Mouse (Mus musculus) lung, postnatal 4 days (tissue): ENCODE measurements around the gene Abr.

Experiments
- DNase-seq, 2 experiments: peaks; one replicate each; pipeline ENCODE4 v3.0.0; 2021

Abr gene

GRCm38 (mm10) chr11:76622152-76622565, at the start of gene Abr:
TSS of gene Abr (minus strand) at chr11:76622314.
- peak; percentile 57 to 61 for DNase-seq

DNA sequence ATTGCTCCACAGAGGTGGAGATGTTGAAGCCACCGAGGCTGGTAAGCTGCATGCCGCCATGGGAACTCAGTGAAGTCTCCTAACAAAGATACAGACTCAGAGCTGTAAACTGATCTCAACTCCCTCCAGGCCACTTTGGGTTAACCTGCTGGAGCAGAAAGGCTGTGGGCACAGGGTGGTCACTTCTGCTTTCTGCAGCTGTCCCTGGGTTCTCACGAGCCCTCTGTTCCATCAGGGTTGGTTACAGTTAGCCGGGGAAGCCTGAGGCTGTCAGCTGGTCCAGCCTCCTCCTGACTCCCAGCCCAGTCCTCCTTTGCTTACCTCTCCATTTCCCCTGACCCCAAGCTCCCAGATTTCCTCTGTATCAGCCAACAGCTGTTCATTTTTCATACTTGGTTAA, 45.7 kb upstream of the Abr start:
- no peak for DNase-seq

GRCm38 (mm10) chr11:76666002-76666649, 44.0 kb upstream of the Abr start:
- no peak for DNase-seq

DNA sequence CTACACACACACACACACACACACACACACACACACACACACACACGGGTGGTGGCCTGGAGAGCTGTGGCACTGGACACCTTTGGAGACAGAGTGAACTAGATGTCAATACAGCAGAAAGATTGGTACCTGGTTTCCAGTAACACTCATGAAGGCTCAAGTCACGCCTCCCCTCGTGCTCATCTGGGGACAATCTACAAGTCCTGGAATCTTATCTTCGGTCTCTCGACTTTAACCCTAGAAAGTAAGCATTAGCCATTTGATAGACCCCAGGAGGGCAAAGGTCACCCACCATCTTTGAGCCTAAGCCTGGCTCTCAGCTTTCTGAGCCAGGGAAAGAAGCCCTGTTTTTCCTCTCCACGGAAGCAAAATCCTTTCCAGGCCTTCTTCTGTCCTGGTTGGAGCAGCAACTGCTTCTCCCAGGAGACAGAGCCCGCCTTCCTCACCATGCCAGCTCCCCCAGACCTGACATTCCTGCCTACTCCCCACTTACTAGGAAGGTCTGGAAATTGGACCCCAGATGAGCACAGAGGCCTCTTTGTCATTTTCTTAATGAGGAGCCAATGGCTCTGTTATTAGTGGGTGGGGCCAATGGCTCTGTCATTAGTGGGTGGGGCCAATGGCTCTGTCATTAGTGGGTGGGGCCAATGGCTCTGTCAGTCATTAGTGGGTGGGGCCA, 39.8 kb upstream of the Abr start:
- no peak for DNase-seq

GRCm38 (mm10) chr11:76659138-76659930, 37.2 kb upstream of the Abr start:
- no peak for DNase-seq

GRCm38 (mm10) chr11:76657450-76657970, 35.4 kb upstream of the Abr start:
- DNase-seq: no peak

DNA sequence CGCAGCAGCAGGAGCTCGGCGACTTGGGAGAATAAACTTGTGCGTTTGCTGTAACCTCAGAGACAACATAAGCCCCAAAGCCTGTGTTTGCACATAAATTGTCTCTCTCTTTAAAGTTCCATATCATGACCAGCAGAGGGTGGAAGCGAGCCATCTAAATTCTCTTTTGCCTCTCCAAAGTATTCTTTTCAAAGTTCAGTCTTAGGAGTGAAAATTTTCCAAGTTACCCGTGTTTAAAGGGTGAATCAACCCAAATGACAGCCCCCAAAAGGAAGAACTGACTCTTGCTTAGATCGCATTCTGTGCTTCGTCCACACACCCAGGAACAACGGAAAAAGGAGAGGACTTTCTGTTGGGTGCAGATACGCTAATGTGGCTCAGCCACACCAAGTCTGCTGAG, 33.0 kb upstream of the Abr start:
- peak in 1 of 2 experiments; percentile 62 for DNase-seq

- no peak for DNase-seq
Measured at GRCm38 (mm10) chr11:76652838-76653334, 30.8 kb upstream of the Abr start.

- DNase-seq: no peak
Measured at GRCm38 (mm10) chr11:76650862-76651560, 28.9 kb upstream of the Abr start.

- peak; percentile 66 to 79 for DNase-seq
Measured at GRCm38 (mm10) chr11:76647500-76647899, 25.4 kb upstream of the Abr start.

- no peak for DNase-seq
Measured at GRCm38 (mm10) chr11:76647062-76647461, 24.9 kb upstream of the Abr start.

- peak; percentile 85 to 91 for DNase-seq
Measured at GRCm38 (mm10) chr11:76645955-76646354, 23.8 kb upstream of the Abr start.

- DNase-seq: no peak
Measured at GRCm38 (mm10) chr11:76645036-76645435, 22.9 kb upstream of the Abr start.

DNA sequence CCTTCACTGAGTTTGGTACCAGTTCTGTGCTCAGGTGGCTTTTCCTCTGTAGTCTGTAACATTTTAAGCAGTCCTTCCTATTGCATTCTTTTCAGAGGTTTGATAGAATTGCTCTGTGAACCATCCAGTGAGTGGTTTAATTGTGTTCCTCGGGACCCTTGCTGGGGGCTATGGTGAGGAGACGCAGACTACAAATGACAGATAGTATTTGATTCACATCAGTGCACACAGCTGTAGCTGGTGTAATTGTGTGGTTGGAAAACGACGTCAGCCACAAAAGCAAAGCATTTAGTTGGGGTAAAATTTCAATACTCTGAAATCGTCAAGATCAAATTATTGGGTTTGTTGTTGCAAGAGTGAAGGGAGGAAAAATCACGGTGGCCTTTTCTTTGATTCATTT, 22.1 kb upstream of the Abr start:
- no peak for DNase-seq

GRCm38 (mm10) chr11:76640231-76640630, 18.1 kb upstream of the Abr start:
- DNase-seq: no peak

DNA sequence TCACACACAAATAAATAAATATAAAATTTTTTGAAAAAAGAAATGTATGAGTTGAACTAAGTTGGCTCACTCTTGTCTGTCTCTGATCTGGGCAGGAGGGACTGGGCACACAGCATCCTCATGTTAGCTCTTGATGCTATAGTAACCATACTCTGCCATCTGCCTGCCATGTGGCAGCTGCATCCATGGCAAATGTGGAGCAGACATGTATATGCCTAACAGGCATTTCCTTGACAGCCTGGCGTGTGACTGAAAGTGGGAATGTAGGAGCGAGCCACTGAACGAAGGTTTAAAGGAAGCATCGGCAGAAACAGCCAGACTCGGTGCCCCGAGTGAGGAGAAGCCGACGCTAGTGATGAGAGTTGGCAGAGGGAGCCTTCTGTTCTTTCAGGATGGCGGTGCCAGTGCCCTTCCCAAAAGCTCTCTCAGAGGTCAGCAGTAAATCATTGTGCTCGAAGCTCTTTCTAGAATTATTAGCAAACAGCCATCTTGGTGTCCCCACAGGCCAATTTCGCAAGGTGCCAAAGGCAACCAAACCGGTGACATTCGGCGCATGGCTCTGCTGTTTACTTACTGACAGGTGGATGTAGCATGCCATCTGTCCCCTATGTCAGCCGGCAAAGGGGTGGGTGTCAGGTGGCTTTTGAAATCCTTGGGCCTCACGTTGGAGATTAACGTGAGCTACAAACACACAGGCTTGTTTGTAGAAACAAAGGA, 17.3 kb upstream of the Abr start:
- DNase-seq: no peak

DNA sequence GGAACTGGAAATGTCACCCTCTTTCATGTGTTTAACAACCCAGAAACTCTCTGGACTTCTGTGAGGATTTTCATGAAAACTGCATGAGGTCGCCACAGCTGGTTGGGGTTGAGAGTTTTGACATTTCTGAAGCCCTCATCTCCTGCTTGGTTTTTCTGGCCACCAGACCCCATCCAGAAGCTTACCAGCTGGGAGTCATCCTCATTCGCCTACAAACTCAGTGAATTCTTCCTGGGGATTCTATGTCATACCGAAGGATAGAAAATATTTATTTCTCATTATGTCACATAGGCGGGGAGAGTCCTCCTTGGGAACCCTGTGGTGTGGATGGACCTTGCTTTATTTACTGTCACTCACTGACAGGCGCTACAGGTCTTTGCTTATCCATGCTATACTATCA, 8.4 kb upstream of the Abr start:
- DNase-seq: peak; percentile 9 to 29

DNA sequence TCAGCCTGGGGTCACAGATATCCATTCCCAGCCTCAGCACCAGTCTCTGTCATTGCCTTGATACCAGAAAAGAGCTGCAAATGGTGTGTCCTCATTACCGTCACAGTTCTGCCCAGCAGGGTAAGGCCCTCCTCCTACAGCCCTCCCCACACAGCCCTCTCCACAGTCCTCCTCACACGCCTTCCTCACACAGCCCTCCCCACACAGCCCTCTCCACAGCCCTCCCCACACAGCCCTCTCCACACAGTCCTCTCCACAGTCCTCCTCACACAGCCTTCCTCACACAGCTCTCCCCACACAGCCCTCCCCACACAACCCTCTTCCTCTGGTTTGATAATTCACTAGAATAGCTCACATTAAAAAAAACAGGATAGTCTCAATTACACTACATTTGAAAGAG, 7.9 kb upstream of the Abr start:
- DNase-seq: no peak

DNA sequence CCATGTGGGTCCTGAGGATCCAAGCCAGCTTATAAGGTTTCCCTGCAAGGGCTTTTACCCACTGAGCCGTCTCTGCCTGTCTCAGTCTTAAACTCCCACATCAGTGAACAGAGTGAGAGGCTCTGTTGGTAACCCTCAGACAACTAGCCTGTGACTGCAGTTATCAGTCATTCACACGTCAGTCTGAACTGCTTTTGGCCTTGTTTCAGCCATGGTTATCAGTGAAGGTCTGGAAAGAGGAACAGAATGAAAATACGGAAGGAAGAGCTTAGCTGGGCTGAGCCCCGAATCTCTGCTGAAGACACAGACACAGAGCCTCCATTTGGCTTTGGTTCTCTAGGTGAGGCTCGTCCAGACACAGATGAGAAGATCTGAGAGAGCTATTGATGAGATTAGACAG, 6.5 kb upstream of the Abr start:
- DNase-seq: peak in 1 of 2 experiments; percentile 9

DNA sequence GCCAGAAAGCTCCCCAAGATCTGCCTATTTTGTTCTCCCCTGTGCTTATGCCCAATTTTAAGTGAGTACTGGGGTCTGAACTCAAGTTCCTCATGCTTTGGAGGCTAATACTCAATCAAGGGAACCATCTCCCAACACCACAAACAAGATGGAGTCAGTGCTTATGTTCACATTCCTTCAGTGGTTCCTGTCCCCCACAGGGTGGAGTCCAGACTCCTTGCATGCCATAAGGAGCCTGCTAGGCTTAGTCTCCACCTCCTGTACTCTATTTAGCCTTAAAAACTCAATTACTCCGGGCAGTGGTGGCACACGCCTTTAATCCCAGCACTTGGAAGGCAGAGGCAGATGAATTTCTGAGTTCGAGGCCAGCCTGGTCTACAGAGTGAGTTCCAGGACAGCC, 2.8 kb upstream of the Abr start:
- DNase-seq: no peak

DNA sequence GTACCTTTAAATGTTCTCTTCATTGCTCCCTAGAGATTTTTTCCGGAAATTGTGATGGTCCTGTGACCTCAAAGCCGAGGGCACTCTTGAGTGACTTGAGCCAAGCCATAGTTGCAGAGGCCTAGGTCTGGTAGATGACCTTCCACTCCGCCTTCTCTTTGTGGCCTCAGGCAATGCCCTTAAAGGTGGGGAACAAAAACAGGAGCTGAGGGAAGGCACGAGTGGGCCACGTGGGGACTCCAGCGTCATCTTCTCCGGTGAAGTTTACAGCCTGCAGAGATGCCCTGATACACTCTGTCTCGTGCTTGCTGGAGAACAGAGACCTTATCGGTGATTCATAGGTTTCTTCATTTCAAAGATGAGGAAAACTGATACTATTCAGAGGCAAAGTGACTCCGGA, 2.0 kb upstream of the Abr start:
- no peak for DNase-seq
